Mouse (Mus musculus) cerebellum, adult 2 months (tissue): ENCODE results near the gene Fez1.

Source experiments
- CTCF ChIP-seq: fragments of 200-500 bp; IDR thresholded peaks from 2 replicates; pipeline ENCODE4 v1.5.1; 2011; ENCODE audit warnings: low read depth, mild to moderate bottlenecking, control low read depth, low read length, moderate library complexity, borderline replicate concordance; ENCODE audit not compliant: insufficient read depth
- POLR2A ChIP-seq: fragments of 200-500 bp; IDR thresholded peaks from 2 replicates; pipeline ENCODE4 v1.6.1; 2011; ENCODE audit warnings: low read length, control low read depth, borderline replicate concordance; ENCODE audit not compliant: insufficient read depth

DNA sequence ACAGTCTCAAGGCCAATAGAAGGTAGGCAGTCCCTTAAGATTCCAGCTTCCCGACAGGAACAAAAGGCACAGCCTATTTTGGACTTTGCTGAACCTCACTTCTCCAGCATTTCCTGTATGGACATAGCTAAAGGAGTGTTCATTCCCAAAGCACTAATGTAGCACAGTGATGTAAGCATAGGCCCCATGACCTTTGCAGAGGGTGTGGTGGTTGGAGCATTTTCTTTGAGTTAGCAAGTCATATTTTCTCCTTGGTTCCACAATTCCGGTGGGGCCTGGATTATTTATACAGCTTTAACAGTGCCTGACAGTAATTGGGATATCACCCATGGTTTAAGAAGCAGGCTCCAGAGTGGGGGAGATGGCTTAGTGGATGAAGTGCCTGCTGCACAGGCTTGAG lies 27.0 kb downstream of the Fez1 start:
- TF ChIP-seq CTCF (no peak), POLR2A (no peak)
